Mouse (Mus musculus) B cell, adult 2 months (primary cell): Measurements from ENCODE around the gene Hnf4a.
"Not testable (repeated sequence)": the region's sequence is repeated elsewhere in the genome, so short reads cannot be mapped to it uniquely, and the experiment has no call there.

Experiments used
- DNase-seq, 2 experiments: peaks; one replicate each; pipeline ENCODE4 v3.0.0; 2022

Hnf4a gene

DNA sequence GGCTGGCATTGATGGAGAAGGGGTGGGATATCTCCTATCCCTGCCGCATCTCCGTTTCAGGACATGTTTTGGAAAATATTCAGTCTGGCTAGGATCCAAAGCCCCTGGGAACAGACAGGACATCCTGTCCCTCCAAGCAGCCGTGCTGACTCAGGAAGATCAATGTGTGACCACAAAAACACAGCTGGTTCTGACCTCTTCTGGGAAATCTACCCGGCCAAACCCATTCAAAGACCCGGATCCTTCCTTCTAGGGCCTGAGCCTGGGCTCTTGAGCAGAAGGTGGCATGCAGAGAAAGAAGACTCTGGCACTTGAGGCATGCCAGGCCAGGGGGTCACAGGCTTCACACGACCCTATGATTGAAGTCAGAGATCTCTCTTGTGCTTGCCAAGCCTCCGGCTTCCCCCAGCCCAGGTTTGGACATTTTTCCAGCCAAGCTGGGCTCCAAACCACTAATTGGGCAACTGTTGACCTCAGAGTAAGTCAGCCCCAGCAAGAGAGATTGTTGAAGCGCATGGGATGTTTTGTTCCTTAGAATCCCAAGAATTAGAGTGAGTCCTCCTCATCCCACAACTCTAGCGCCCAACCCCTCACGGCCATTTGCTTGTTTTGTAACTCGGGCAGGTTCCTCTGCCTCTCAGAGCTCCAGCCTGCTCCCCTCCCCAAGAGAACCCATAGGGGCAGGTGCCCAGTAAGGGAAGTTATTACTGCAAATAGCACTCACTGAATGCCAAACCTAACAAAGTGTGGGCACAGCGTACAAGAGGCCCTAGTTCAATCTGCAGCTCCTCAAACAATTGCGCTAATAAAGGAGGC, 89.7 kb downstream of the Hnf4a start:
- no peak for DNase-seq

DNA sequence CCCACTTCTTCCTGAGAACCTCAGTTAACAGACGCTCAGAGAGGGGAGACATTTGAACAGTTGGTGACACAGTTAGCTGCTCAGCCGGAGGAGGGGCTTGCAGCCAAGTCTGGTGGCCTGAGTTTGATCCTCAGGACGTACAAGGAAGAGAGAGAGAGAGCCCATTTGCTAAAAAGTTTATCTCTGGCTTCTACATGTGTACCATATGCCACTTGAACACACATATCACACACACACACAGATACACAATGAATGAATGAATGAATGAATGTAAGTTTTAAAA, 90.2 kb downstream of the Hnf4a start:
- DNase-seq: no peak

DNA sequence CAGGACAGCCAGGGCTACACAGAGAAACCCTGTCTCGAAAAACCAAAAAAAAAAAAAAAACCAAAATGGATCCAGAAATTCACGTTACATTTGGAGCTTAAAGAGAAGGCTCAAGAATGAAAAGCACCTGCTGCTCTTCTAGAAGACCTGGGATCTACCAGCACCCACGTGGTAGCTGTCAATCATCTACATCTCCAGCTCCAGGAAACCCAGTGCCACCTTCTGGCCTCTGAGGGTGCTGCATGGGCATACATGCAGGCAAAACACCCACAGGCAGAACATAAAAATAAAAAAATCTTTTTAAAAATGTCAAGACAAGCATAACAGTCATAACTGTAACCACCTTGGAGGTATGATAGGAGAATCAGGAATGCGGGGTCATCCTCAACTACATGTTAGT, 91.1 kb downstream of the Hnf4a start:
- peak; percentile 80 to 84 for DNase-seq

DNA sequence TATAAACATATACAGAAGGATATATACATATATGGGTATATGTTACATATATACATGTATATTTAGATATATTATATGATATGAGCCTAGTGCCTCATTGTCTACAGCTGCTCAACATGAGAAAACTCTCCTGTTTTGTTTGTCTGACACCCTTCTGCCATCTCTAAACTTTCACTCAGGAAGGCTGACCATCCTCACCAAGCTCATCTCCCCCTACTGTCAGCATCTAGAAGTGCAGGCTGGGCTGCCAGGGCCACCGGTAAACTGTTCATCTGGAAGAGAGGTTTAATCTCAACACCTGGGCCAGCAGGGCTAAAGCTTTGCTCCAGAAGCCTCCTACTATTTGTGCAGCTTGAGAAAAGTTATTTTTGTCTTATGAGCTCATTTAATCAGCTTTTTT, 92.6 kb downstream of the Hnf4a start:
- peak; percentile 85 to 87 for DNase-seq

DNA sequence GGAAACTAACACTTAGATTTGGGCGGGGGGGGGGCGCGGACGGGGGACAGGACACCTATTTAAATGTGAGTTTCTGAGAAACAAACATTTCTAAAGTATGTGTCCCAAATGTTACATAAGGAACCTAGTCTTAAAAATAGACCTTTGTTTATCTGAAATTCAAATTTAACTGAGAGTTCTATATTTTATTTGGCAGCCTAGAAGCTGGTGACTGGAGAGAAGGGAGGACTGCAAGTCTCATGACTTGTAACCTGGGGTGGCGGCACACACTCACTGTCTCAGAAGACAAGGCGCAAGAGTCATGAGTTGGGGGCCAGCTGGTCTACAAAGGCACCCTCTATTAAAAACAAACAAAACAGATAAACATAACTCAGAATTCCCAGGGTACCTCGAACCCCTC, 94.5 kb downstream of the Hnf4a start:
- no peak for DNase-seq

DNA sequence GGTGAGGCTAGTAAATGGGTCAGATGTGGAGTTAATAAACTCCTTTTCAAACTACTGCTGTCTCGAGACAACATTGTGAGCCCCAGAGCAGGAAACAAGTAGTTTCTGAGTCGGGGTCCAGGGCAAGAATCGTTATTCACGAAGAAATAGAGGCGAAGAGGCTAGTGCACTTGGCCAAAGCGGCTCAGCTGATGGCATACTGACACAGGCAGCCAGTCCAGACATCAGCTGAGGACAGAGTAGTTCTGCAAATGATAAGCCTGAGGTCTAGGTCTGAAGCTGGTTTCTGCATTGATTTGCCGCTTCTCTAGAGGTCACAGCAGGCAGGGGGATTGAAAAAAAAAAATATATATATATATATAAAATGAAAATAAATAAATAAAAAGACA, 95.1 kb downstream of the Hnf4a start:
- DNase-seq: peak in 1 of 2 experiments; percentile 52

DNA sequence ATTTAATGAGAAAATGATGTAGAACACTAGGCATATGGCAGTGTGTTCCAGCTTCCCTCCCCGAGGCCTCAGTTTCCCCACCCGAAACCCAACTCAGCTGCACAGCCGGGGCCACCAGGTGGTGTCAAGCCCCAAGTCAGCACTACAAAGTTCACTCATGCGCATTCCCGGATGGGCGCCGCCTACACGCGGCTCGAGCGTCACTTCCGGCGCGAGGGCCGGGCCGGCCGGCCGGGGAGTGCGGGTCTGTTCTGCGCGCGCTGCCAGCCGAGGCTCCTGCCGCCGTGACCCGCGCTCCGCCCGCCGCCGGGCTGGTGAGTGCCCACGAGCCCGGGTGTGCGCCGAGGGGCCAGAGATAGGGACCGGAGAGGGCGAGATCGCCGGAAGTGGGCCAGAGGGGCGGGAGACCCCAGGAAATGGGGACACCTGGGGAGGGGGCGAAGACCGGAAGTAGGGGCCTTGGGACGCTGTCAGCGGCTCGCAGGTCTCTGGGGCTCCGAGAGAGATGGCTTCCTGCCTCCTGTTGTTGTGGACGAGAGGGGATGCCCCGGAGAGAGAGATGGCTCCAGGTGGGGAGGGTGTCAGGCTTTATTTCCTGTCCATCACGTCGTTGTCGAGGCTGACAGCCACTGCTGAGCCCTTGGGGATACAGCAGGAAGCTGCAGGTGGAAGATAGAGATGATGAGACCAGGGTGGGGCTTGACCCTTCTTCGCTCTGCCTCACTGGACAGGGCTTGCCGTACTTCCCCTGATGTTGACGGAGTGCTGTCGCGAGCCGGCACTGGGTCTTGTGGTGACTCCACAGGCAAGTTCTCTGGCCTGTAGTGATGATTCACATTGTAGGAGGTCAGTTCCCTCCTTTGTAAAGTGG, 95.7 kb downstream of the Hnf4a start, which contains the start of gene Ttpal:
TSS of gene Ttpal (plus strand) at position 214 of the 871 bp plus-strand sequence.
- peak; percentile 96 for DNase-seq

DNA sequence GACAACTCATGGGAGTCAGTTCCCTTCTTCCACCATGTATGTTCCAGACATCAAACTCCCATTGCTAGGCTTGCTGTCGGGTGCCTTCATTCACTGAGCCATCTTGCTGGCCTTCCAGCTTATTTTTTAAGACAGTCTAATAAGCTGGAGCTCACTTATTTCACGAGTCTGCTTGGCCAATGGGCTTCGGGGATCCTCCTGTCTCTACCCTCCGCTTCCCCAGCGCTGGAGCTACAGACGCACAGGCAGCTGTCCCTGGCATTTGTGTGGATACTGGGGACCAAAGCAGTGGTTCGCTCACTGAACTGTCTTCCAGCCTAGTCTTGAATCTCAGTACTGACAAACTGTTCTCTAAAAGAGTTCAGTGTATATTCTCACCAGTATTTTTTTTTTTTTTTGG, 99.6 kb downstream of the Hnf4a start:
- no peak for DNase-seq

DNA sequence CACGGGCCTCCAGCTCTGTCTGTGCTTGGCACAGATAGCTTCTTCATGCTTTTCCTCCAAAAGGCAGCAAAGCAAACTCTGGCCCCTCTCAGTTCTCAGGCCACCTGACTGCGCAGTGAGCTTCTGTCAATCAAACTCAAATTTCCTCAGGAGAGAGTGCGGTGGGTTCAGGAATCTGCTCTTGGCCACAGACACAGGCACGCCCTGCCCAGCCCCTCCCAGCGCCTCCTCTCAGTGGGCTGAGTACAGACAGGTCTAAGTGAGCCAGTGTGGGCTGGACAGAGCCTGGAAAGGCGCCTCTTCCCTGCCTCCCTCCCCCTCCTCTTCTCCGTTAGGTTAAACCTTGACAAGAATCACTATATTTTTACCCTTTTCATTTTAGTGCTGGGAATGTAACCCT, 101.4 kb downstream of the Hnf4a start:
- no peak for DNase-seq

DNA sequence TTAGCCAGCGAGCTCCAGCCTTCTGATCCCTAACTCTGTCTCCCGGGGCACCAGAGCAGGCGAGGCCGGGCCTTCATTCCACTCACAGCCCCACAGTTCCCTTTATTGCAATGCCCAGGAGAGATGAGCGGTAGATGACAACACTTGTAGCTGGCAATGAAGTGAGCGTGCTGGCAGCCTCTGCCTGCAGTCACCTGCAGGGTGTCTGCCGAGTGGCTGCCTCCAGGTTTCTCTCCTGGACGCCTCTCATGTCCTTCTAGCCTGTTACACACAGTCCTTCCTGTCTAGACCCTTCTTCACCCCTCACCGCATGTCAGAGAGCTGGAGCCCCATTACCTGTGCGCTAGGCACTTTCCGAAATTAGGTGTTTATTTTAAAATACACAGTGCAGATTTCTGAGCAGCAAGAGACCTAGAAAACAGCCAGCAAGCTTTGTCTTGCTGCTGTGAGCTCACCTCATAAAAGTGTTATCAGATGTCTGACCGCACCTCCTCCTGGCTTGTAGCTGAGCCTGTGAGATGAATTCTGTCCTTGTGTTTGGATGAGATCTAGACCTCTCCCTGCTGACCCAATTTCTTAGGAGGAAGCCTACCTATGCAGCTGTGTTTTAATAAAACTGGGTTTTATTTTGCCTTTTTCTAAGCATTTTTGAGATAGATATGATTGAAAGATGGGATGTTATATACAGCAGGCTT, 102.8 kb downstream of the Hnf4a start:
- no peak for DNase-seq

DNA sequence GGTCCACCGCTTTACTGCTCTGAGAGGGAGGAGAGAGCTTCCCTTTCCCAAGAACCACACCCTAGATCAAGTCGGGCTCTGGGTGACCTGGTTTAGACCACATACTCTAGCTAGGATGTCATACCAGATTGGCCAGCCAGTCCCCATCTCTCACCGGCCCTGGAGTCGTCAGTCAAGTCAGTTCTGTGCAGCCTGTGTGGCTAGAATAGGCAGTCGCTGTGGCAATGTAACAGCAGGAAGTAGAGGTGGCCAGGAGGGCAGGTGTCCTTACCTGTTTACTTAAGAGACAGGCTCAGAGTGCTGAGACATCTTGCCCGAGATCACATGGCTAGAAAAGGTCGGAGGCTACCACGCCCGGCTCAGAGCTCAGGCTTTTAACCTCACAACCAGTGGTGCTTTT, 104.6 kb downstream of the Hnf4a start:
- DNase-seq: no peak

DNA sequence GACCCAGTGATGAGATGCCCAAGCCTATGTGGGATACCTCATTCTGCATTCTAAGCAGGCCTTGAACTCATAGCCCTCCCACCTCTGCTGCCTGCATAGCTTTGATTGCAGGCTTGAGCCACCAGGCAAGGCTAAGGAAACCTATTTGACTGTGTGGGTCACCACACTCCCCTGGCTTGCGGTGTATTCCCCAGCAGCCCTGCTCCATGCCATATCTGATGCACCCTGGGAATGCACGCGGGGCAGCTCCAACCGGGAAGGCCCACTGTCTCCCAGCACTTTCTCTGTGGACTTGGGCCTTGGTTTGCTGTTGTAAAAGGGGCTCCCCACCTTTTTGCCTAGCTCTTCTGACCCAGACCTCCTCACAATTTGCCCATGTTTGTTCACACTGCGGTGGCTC, 106.6 kb downstream of the Hnf4a start:
- no peak for DNase-seq

DNA sequence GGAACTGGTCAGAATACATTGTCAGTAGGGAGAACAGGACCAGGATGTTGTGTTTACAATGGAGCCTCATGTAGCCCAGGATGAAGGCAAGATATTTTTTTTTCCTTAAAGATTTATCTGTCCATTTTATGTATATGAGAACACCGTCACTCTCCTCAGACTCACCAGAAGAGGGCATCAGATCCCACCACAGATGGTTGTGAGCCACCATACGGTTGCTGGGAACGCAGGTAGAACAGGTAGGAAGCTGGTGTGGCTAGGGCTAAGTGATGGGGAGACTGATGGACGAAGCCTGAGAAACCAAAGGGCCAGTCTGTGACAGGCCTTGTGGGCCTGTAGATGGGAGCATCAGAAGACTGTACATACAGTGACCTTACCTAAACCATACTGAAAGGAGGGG, 107.4 kb downstream of the Hnf4a start:
- DNase-seq: no peak

DNA sequence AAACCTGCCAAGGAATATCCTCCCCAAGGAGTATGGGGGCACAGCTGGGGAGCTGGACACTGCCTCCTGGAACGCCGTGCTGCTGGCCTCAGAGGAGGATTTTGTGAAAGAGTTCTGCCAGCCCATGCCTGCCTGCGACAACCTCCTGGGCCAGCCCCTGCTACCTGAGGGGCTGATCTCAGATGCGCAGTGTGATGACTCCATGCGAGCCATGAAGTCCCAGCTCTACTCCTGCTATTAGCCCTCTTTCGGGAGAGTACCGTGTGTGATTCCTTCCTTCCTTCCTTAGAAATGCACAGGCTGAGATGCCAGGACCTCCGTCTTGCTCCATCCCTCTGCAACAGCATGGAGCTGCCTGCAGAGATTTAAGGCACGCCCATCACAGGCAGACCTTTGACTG, 108.8 kb downstream of the Hnf4a start:
- no peak for DNase-seq

DNA sequence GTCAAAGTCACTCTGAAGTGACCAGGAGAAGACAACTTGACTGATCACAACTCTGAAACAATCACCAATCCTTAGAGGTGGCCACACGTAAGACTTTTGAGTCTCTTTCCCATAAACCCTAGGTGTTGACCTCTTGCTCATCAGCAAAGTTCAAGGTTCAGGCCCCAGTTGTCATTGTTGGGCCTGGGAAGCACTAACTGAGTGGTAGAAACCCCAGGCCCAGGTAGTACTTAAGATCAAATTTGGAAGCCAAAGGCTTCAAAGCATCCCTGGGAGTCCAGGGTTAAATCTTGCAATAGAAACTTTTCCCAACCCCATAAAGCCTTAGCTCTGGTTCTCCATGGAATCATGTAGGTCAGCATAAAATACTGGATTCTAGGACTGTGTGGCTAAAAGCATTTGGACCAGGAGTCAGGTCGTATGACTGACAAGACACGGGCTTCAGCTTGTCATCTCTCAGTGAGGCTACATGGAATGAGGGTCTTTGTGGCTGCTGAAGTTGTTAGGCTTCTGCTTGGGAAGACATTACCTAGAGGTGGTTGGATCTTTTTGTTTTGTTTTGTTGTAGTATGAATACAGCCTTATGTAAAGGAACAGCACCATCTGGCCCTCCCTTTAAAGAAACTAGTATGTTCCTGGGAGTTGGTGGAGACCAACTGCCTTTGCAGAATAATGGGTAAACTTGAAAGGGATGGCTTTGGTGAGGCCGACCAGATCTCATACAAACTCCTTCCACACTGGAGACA, 109.5 kb downstream of the Hnf4a start:
- DNase-seq: no peak

DNA sequence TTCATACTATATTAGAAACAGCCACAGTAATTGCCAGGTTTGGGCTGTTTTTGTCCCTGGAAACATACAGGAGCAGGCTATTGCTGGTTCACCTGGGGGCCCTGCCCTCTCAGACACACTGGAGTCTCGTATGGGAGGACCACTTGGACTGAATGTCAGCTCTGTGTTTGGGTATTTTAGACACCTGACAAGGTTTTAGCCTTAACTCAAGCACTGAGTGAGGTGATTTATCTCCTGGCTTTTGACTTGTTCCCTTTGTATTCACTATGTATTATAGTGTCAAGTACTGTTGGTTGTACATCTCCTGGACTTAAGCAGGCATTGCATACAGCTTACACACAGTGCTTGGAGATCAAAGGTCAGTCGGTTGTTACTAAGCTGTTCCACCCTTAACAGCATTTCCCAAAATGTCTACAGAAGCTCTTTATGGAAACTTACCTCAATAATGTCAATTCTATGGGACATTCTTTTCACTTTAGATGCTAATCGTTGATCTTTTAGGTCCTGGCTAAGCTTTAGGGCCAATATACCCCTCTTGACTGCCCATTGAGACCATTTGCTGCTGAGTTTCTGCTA, 110.1 kb downstream of the Hnf4a start:
- no peak for DNase-seq

DNA sequence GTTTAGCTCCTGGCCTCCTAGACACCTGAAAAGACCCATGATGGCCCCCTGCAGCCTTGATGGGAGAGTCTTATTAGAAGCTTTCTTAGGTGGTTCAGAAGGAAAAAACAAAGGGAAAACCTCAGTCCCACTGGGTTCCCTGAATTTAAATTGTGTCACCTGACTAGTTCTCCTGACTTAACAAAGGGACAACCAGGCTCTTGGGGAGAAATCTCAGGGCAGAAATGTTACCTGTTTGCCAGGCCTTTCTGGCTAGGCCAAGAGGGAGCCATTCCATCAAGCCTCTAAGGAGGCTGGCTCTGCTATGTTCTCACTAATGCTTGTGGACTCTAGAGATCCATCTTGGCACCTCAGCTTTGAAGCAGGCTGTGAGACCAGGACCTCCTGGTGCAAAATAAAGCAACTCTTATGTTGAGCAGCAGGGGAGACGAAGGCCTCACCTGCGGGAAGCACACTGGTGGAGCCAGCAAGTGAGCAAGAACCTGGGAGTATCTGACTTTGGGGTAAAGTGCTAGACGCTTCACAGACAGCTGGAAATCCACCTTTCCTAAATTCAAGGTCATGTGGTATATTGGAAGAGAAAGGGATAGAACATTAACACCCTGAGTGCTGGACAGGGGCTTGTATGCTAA, 110.7 kb downstream of the Hnf4a start:
- DNase-seq: no peak

DNA sequence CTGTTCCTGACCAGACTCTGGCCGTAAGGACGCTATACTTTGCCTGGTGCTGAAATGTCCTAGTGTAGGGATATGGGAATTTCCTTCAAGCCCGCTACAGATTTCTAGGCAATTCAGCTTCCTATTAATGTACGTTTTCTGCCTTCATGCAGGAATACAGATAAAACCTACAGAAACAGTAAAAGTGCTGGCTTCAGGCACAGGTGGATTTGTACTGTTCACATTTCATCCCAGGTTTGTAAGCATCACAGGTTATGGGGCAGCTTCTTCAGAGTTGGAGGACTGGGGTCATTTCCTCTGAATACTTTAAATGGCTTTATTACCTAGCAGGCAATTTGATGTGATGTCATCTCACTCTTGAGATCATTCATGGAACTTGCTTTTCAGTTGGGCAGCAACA, 111.3 kb downstream of the Hnf4a start:
- no peak for DNase-seq

DNA sequence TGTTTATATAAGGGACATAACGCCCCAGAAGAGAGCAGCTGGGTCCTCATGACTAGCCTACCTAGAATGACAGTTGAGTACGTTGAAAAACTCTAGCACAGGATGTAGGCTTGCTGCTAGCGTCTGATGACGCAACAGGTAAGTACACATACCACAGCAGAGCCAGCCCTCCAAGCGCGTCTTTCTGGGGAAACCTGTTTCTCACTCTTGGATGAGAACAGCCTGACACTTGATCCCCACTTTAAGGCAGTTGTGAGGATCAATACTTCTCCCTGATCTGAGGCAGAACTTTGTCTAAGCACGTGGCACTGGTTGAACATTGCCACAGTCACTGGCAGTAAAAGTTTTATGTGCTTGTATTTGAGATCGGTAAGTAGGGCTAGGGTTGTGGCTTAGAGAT, 113.8 kb downstream of the Hnf4a start:
- no peak for DNase-seq

DNA sequence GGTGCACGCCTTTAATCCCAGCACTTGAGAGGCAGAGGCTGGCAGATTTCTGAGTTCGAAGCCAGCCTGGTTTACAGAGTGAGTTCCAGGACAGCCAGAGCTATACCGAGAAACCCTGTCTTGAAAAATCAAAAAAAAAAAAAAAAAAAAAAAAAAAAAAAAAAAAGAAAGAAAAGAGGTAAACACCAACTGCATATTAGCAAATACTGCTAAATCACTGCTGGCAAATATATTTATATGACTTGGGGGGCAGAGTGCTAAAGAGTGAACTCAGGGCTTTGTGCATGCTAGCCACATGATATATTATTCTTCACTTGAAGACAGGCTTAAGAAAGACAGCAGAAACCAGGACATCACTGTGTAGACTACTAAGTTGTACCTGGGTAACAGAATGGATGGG, 114.8 kb downstream of the Hnf4a start:
- not testable (repeated sequence) for DNase-seq
